Mouse (Mus musculus) MEL (cell line): ENCODE measurements around the gene Slc4a4.

Source experiments
- CHD1 ChIP-seq: IDR thresholded peaks from 2 replicates; pipeline ENCODE4 v1.6.1; 2012; ENCODE audit warnings: low read depth, mild to moderate bottlenecking, inconsistent platforms, low read length, improper control_type of control experiment
- CHD2 ChIP-seq: IDR thresholded peaks from 2 replicates; pipeline ENCODE4 v1.6.1; 2011; ENCODE audit warnings: low read length, improper control_type of control experiment
- CTCF ChIP-seq, 3 experiments: IDR thresholded peaks in 2 of 3; conservative IDR thresholded peaks in 1 of 3; 2 replicates each; pipeline ENCODE4 v1.5.1; 2011 to 2012; ENCODE audit warnings: low read length in 3 of 3, low read depth in 2 of 3, mild to moderate bottlenecking in 2 of 3, improper control_type of control experiment in 1 of 3, inconsistent platforms in 1 of 3, mixed read lengths in 1 of 3, moderate library complexity in 1 of 3; ENCODE audit not compliant: control insufficient read depth in 1 of 3, insufficient read depth in 1 of 3, poor library complexity in 1 of 3, severe bottlenecking in 1 of 3
- ELF1 ChIP-seq: IDR thresholded peaks from 2 replicates; pipeline ENCODE4 v1.6.1; 2014; ENCODE audit warnings: low read depth, mild to moderate bottlenecking, inconsistent platforms, low read length, improper control_type of control experiment, moderate library complexity
- EP300 ChIP-seq, 2 experiments: IDR thresholded peaks; 2 replicates each; pipeline ENCODE4 v1.6.1; 2011; ENCODE audit warnings: improper control_type of control experiment in 2 of 2, low read length in 2 of 2, low read depth in 1 of 2, mild to moderate bottlenecking in 1 of 2
- GATA1 ChIP-seq: IDR thresholded peaks from 2 replicates; pipeline ENCODE4 v1.6.1; 2011; ENCODE audit warnings: low read depth, low read length, improper control_type of control experiment
- MAX ChIP-seq: IDR thresholded peaks from 2 replicates; pipeline ENCODE4 v1.6.1; 2011; ENCODE audit warnings: low read length, improper control_type of control experiment
- POLR2A ChIP-seq, 2 experiments: IDR thresholded peaks; 2 replicates each; pipeline ENCODE4 v1.6.1; 2011 to 2012; ENCODE audit warnings: low read length in 2 of 2, mild to moderate bottlenecking in 2 of 2, control low read depth in 1 of 2, improper control_type of control experiment in 1 of 2, low read depth in 1 of 2, moderate library complexity in 1 of 2; ENCODE audit not compliant: control insufficient read depth in 1 of 2, insufficient read depth in 1 of 2, poor library complexity in 1 of 2
- POLR2AphosphoS2 ChIP-seq: IDR thresholded peaks from 2 replicates; pipeline ENCODE4 v1.6.1; 2011; ENCODE audit warnings: low read length, improper control_type of control experiment
- RCOR1 ChIP-seq: IDR thresholded peaks from 2 replicates; pipeline ENCODE4 v1.6.1; 2012; ENCODE audit warnings: low read depth, mild to moderate bottlenecking, inconsistent platforms, low read length, improper control_type of control experiment
- TCF12 ChIP-seq: IDR thresholded peaks from 2 replicates; pipeline ENCODE4 v1.6.1; 2014; ENCODE audit warnings: low read depth, mild to moderate bottlenecking, inconsistent platforms, low read length, improper control_type of control experiment, moderate library complexity
- UBTF ChIP-seq: IDR thresholded peaks from 2 replicates; pipeline ENCODE4 v1.6.1; 2012; ENCODE audit warnings: low read depth, mild to moderate bottlenecking, inconsistent platforms, low read length, improper control_type of control experiment, moderate library complexity, borderline replicate concordance; ENCODE audit not compliant: insufficient read depth
- USF1 ChIP-seq: IDR thresholded peaks from 2 replicates; pipeline ENCODE4 v1.6.1; 2014; ENCODE audit warnings: low read depth, mild to moderate bottlenecking, inconsistent platforms, low read length, improper control_type of control experiment, moderate library complexity

DNA sequence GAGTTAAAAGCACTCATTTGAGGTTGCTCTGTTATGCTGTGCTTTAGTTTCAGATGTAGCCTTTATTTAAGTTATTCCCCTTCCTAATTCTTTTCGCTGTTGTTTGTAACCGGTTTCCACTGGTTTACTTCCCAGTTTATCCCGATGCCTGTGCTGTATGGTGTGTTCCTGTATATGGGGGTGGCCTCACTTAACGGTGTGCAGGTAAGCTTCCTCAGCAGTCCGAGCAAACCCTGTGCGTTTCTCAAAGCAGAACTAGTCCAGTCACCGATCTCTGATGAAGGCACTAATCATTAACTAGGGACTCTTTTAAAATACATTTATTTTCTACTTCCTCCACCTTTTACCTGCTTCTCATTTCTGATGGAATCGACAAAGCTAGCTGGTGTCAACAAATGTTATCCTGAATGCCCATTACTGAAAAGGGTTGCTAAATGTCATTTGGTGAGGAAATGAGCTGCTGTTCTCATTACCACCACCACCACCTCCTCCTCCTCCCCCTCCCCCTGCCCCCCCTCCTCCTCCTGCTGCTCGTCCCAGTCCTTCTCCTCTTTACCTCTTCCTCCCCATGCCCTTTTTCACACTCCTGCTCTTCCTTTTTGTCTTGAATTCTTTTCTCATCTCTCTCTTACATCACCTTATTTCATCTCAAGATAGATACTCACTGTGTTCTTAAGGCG is 336.6 kb downstream of the Slc4a4 start:
- TF ChIP-seq POLR2AphosphoS2 (no peak), CHD2 (no peak), TCF12 (no peak), CHD1 (no peak), MAX (no peak), EP300 (IDR thresholded peaks at IDR 0.05; ENCODE audit: low read depth in 1 of 2, low read length in 2 of 2) (no peak), RCOR1 (no peak), UBTF (no peak), USF1 (no peak), GATA1 (no peak), ELF1 (no peak), CTCF (IDR thresholded peaks at IDR 0.05 in 2 of 3, conservative IDR thresholded peaks at IDR 0.05 in 1 of 3; ENCODE audit: control insufficient read depth in 1 of 3, insufficient read depth in 1 of 3, low read depth in 2 of 3, low read length in 3 of 3, poor library complexity in 1 of 3, severe bottlenecking in 1 of 3) (no peak), POLR2A (IDR thresholded peaks at IDR 0.05; ENCODE audit: control insufficient read depth in 1 of 2, insufficient read depth in 1 of 2, low read depth in 1 of 2, low read length in 2 of 2, poor library complexity in 1 of 2) (no peak)
